Mouse (Mus musculus) brain, embryonic 14.5 days (tissue): ENCODE results near the gene Mbip. TPM values are rescaled to one million over a fixed set of nuclear protein-coding genes. Genes with fewer than 3 reads are reported as not detected.

Experiments
- DNase-seq: peaks from one replicate; pipeline ENCODE4 v3.0.0-alpha.2; 2011; ENCODE audit warnings: low read depth
- CTCF ChIP-seq: fragments of 200-500 bp; IDR thresholded peaks from 2 replicates; pipeline ENCODE4 v1.5.1; 2012; ENCODE audit warnings: inconsistent platforms, mild to moderate bottlenecking, moderate library complexity, borderline replicate concordance; ENCODE audit not compliant: insufficient read depth, insufficient read length; ENCODE audit errors: extremely low read depth
- POLR2A ChIP-seq: fragments of 200-500 bp; IDR thresholded peaks from 2 replicates; pipeline ENCODE4 v1.6.1; 2012; ENCODE audit warnings: mild to moderate bottlenecking, inconsistent platforms, borderline replicate concordance; ENCODE audit not compliant: poor library complexity, insufficient read depth, insufficient read length, severe bottlenecking; ENCODE audit errors: extremely low read depth
- polyA plus RNA-seq: library from polyadenylated mRNA; depleted of rRNA; stranded (reverse); fragments of >200 nt; gene quantifications from 2 replicates; pipeline ENCODE4 v1.2.3, GENCODE M21; 2012; rRNA removed

Mbip gene
- polyA plus RNA-seq, 1 experiment, result 31.2 TPM

GRCm38 (mm10) chr12:56286828-56287227 lies 58.9 kb downstream of the Mbip start:
- no peak for DNase-seq
- no peak for TF ChIP-seq CTCF
- no peak for TF ChIP-seq POLR2A

DNA sequence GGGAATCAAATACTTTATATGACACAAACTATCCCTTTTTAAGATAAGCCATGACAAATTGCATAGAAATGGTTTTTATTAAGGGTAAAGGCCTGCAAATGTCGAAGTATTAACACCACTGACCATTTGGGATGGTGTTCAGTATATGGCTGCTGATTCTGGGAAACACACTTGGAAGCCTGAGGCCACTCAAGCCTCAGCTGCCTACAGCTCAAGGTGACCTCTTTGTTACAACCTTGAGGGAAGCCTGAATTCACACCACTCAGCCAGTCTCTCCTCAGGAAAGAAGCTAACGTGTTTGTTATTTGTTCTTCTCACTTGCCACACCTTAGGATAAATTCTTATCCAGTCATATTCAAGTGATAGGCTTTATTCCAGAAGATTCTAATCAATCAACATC lies 61.5 kb downstream of the Mbip start:
- DNase-seq, result no peak
- TF ChIP-seq CTCF, result no peak
- no peak for TF ChIP-seq POLR2A

- TF ChIP-seq POLR2A (no peak), CTCF (no peak)
Measured at GRCm38 (mm10) chr12:56281649-56282048, 64.0 kb downstream of the Mbip start.

More at GRCm38 (mm10) chr12:56281649-56282048, 64.0 kb downstream of the Mbip start:
- DNase-seq, result no peak

Other genes starting within 250 kb of the Mbip start
- 29.4 and 75.7 TPM in 2 replicates for gene Nkx2-1, start 191.0 kb upstream of the Mbip start, polyA plus RNA-seq